ENCODE assay signal across 8 mouse cellular contexts in genomic region chr6:145250820-145251219, GRCm38 (mm10). TPM values are rescaled to one million over a fixed set of nuclear protein-coding genes. Genes with fewer than 3 reads are reported as not detected.
DNase-seq lines count a peak whose midpoint lies in the region; ATAC-seq and TF ChIP-seq lines count a peak whose summit lies in the region.

No protein-coding gene starts in this region.

- no peak for TF ChIP-seq POLR2A in heart, adult 2 months (IDR thresholded peaks at IDR 0.05; ENCODE audit: insufficient read depth, low read depth, low read length)
- TF ChIP-seq POLR2A in ES-Bruce4 (IDR thresholded peaks at IDR 0.05; ENCODE audit: insufficient read depth, low read length) = no peak

- intact Hi-C loops in heart, adult 2 months (cut with DNase I) = loop anchor here (1.0 kb wide), 1 partner anchor 90 kb away; no protein-coding TSS in a partner anchor

- DNase-seq in heart, adult 2 months = no peak
- DNase-seq in heart, adult 8-10 months (ENCODE audit: low spot score) = no peak
- peak; percentile 15 to 28 for DNase-seq in layer of hippocampus, postnatal 14 days (ENCODE audit: low spot score in 2 of 2)
- no peak for DNase-seq in midbrain, embryonic 10.5 days (ENCODE audit: low spot score)
- DNase-seq in urinary bladder, postnatal 36 days (ENCODE audit: low spot score in 2 of 2) = no peak
- no peak for DNase-seq in urinary bladder, postnatal 14 days (ENCODE audit: low spot score)

- peak overlapping the region; percentile 68 for H3K27ac ChIP-seq in heart, adult 2 months
- no peak overlapping the region for H3K27ac ChIP-seq in ES-Bruce4 (ENCODE audit: insufficient read depth, low read length)
- H3K27ac ChIP-seq in midbrain, embryonic 10.5 days (replicated peaks) = peak overlapping the region; percentile 97

- peak; percentile 58 for ATAC-seq in frontal cortex, adult (ENCODE audit: low TSS enrichment)

- H3K9me3 ChIP-seq in ES-Bruce4 (replicated peaks; ENCODE audit: control insufficient read depth, insufficient read depth, low read length, poor library complexity, severe bottlenecking) = no peaks in the 10 kb centered on the region
- no peaks in the 10 kb centered on the region for H3K9me3 ChIP-seq in midbrain, embryonic 10.5 days (replicated peaks)

- H3K36me3 ChIP-seq in heart, adult 2 months (ENCODE audit: control insufficient read depth, insufficient read depth, low read length) = no peaks in the 10 kb centered on the region
- peaks cover 9% of the 10 kb centered on the region for H3K36me3 ChIP-seq in ES-Bruce4 (ENCODE audit: control insufficient read depth, insufficient read depth, low read length, poor library complexity, severe bottlenecking)
- peaks cover 8% of the 10 kb centered on the region for H3K36me3 ChIP-seq in midbrain, embryonic 10.5 days

- H3K4me1 ChIP-seq in heart, adult 2 months (ENCODE audit: control insufficient read depth, insufficient read depth, low read length) = peaks cover 3% of the 10 kb centered on the region
- no peaks in the 10 kb centered on the region for H3K4me1 ChIP-seq in ES-Bruce4 (ENCODE audit: control insufficient read depth, insufficient read depth, low read length)
- H3K4me1 ChIP-seq in midbrain, embryonic 10.5 days = peaks cover 28% of the 10 kb centered on the region

- peak overlapping the region; percentile 47 for H3K4me3 ChIP-seq in heart, adult 2 months
- peak overlapping the region; percentile 89 for H3K4me3 ChIP-seq in ES-Bruce4 (ENCODE audit: low read depth, low read length)
- H3K4me3 ChIP-seq in midbrain, embryonic 10.5 days = peak overlapping the region; percentile 95

- no peak for TF ChIP-seq CTCF in heart, adult 2 months (IDR thresholded peaks at IDR 0.05)
- TF ChIP-seq CTCF in ES-Bruce4 (IDR thresholded peaks at IDR 0.05; ENCODE audit: low read depth, low read length) = no peak

- H3K9ac ChIP-seq in heart, adult 2 months (ENCODE audit: low read depth, low read length) = peak overlapping the region; percentile 95
- peak overlapping the region; percentile 76 for H3K9ac ChIP-seq in ES-Bruce4 (ENCODE audit: low read depth, poor library complexity, severe bottlenecking)

- no peaks in the 10 kb centered on the region for H3K27me3 ChIP-seq in heart, adult 2 months (ENCODE audit: control insufficient read depth, insufficient read depth, low read length)
- no peaks in the 10 kb centered on the region; the same call in 1 of the 2 replicates for H3K27me3 ChIP-seq in ES-Bruce4 (ENCODE audit: control insufficient read depth, insufficient read depth, low read length, poor library complexity, severe bottlenecking)
- peaks cover 22% of the 10 kb centered on the region for H3K27me3 ChIP-seq in midbrain, embryonic 10.5 days (ENCODE audit: low read depth, poor library complexity, severe bottlenecking)

- 22% methylated on average over 16 of the region's 16 CpGs for WGBS in heart, adult 2 months
- 14% methylated on average over 16 of the region's 16 CpGs for WGBS in midbrain, embryonic 10.5 days

- no peak for TF ChIP-seq EP300 in heart, adult 2 months (IDR thresholded peaks at IDR 0.05; ENCODE audit: insufficient read depth, low read depth, low read length)
- TF ChIP-seq EP300 in ES-Bruce4 (IDR thresholded peaks at IDR 0.05; ENCODE audit: insufficient read depth, low read depth, low read length) = no peak

- H3K79me2 ChIP-seq in heart, adult 2 months (replicated peaks; ENCODE audit: control insufficient read depth, insufficient read depth, low read length) = no peaks in the 10 kb centered on the region

RNA-seq across cellular contexts. Expression of gene Kras, which starts 0.8 kb away (rescaled TPM):
- 10 to 100 TPM; 32.3 to 32.7 TPM for total RNA-seq in heart, adult 2 months (2021)
- polyA plus RNA-seq in heart, adult 2 months (2012; rRNA removed) = 8.6 and 20.4 TPM in 2 replicates
- 10 to 100 TPM; 25.1 to 35.9 (median 30.6) TPM for total RNA-seq in heart, adult 8-10 months (2022)
- polyA plus RNA-seq in ES-Bruce4 (2011; ENCODE audit: insufficient read depth, insufficient read length, low read depth, missing spikeins) = 101 and 104 TPM in 2 replicates
- 10 to 100 TPM; 70.7 to 77.2 TPM for total RNA-seq in layer of hippocampus, postnatal 14 days (2021)
- 97.6 and 102 TPM in 2 replicates for polyA plus RNA-seq in midbrain, embryonic 10.5 days (2016; fragmentation: Nextera tagmentation; extraction: Ambion mirVana)

RNA-seq across cellular contexts. Expression of gene Etfrf1, which starts 39.9 kb away (rescaled TPM):
- 100 to 1,000 TPM in 1 of 2 experiments, 10 to 100 TPM in 1; 97.4 to 107 TPM for total RNA-seq in heart, adult 2 months (2021)
- polyA plus RNA-seq in heart, adult 2 months (2012; rRNA removed) = 36.3 and 67.3 TPM in 2 replicates
- 100 to 1,000 TPM; 102 to 139 (median 118) TPM for total RNA-seq in heart, adult 8-10 months (2022)
- polyA plus RNA-seq in ES-Bruce4 (2011; ENCODE audit: insufficient read depth, insufficient read length, low read depth, missing spikeins) = 24.6 and 28.6 TPM in 2 replicates
- 10 to 100 TPM; 25.5 to 25.9 TPM for total RNA-seq in layer of hippocampus, postnatal 14 days (2021)
- 36.6 and 41.4 TPM in 2 replicates for polyA plus RNA-seq in midbrain, embryonic 10.5 days (2016; fragmentation: Nextera tagmentation; extraction: Ambion mirVana)

RNA-seq across cellular contexts. Expression of gene Casc1, which starts 40.0 kb away (rescaled TPM):
- total RNA-seq in heart, adult 2 months (2021) = under 1 TPM; 0.86 to 0.98 TPM
- 1.3 and 1.4 TPM in 2 replicates for polyA plus RNA-seq in heart, adult 2 months (2012; rRNA removed)
- total RNA-seq in heart, adult 8-10 months (2022) = 1 to 10 TPM; 1.0 to 1.8 (median 1.6) TPM
- polyA plus RNA-seq in ES-Bruce4 (2011; ENCODE audit: insufficient read depth, insufficient read length, low read depth, missing spikeins) = 0.55 and 1.1 TPM in 2 replicates
- 1 to 10 TPM; 1.7 to 2.4 TPM for total RNA-seq in layer of hippocampus, postnatal 14 days (2021)
- polyA plus RNA-seq in midbrain, embryonic 10.5 days (2016; fragmentation: Nextera tagmentation; extraction: Ambion mirVana) = 0.38 and 0.41 TPM in 2 replicates

Comparison
In these comparisons a context has a peak if more than half of its experiments do, and no peak if none do; other contexts are left out.
1. DNase-seq: peak in layer of hippocampus, postnatal 14 days (2 of 2); none in heart, adult 2 months (0 of 2), heart, adult 8-10 months (single experiment), midbrain, embryonic 10.5 days (single experiment), urinary bladder, postnatal 36 days (0 of 2) and urinary bladder, postnatal 14 days (single experiment).
2. Peak in every context shown above with its lines, with median percentiles within 50 percentile points of each other: H3K4me3 ChIP-seq.